Mouse (Mus musculus): ENCODE results near the gene Tpcn1. TPM values are rescaled to one million over a fixed set of nuclear protein-coding genes. Genes with fewer than 3 reads are reported as not detected.

Tpcn1 gene
- polyA plus RNA-seq, 1 experiment from 2014 or later: 29.7 TPM

GRCm38 (mm10) chr5:120512911-120513555 lies 75.4 kb downstream of the Tpcn1 start:
- WGBS: 54% methylated on average over 15 of the region's 15 CpGs
- peak overlapping the region; percentile 33 for H3K4me2 ChIP-seq
- no peak overlapping the region for H3K27ac ChIP-seq (ENCODE audit: low read depth, low read length)
- no peak overlapping the region for H3K4me3 ChIP-seq (ENCODE audit: low read depth, low read length)
- no peaks in the 10 kb centered on the region for H3K36me3 ChIP-seq (ENCODE audit: control insufficient read depth, insufficient read depth, low read length)
- H3K9me3 ChIP-seq (ENCODE audit: control insufficient read depth, low read length): no peaks in the 10 kb centered on the region
- H3K27me3 ChIP-seq (replicated peaks; ENCODE audit: control insufficient read depth, insufficient read depth, low read length): no peaks in the 10 kb centered on the region
- H3K9ac ChIP-seq (ENCODE audit: low read depth, low read length): no peak overlapping the region
- ATAC-seq (replicated peaks; ENCODE audit: low FRiP score) (no peak), DNase-seq (ENCODE audit: low spot score) (no peak)
- peaks cover 20% of the 10 kb centered on the region for H3K4me1 ChIP-seq (replicated peaks; ENCODE audit: control insufficient read depth, insufficient read depth, low read length)

GRCm38 (mm10) chr5:120511643-120512220 lies 76.7 kb downstream of the Tpcn1 start:
- H3K4me3 ChIP-seq (ENCODE audit: low read depth, low read length): peak overlapping the region; percentile 62
- H3K4me1 ChIP-seq (replicated peaks; ENCODE audit: control insufficient read depth, insufficient read depth, low read length): peaks cover 20% of the 10 kb centered on the region; the same call in 1 of the 2 replicates
- DNase-seq (ENCODE audit: low spot score): no peak
- H3K27me3 ChIP-seq (replicated peaks; ENCODE audit: control insufficient read depth, insufficient read depth, low read length): no peaks in the 10 kb centered on the region
- H3K4me2 ChIP-seq: peak overlapping the region; percentile 91
- no peaks in the 10 kb centered on the region for H3K9me3 ChIP-seq (ENCODE audit: control insufficient read depth, low read length)
- WGBS: 13% methylated on average over 14 of the region's 14 CpGs
- H3K36me3 ChIP-seq (ENCODE audit: control insufficient read depth, insufficient read depth, low read length): no peaks in the 10 kb centered on the region
- no peak overlapping the region for H3K27ac ChIP-seq (ENCODE audit: low read depth, low read length)
- ATAC-seq (replicated peaks; ENCODE audit: low FRiP score): no peak
- H3K9ac ChIP-seq (ENCODE audit: low read depth, low read length): peak overlapping the region; percentile 62

GRCm38 (mm10) chr5:120510982-120511642 lies 77.4 kb downstream of the Tpcn1 start, which contains the start of gene Slc8b1:
Gene Slc8b1 (plus strand): TSS chr5:120511168.
- no peak within 1 kb of the TSS for H3K27ac ChIP-seq (ENCODE audit: low read depth, low read length)
- H3K4me2 ChIP-seq: peak within 1 kb of the TSS; percentile 91
- H3K36me3 ChIP-seq (ENCODE audit: control insufficient read depth, insufficient read depth, low read length): no peaks in the 10 kb centered on the region
- peak within 1 kb of the TSS; percentile 62 for H3K4me3 ChIP-seq (ENCODE audit: low read depth, low read length)
- peak within 1 kb of the TSS; percentile 62 for H3K9ac ChIP-seq (ENCODE audit: low read depth, low read length)
- no peaks in the 10 kb centered on the region for H3K27me3 ChIP-seq (replicated peaks; ENCODE audit: control insufficient read depth, insufficient read depth, low read length)
- ATAC-seq (replicated peaks; ENCODE audit: low FRiP score) (peak; percentile 95), DNase-seq (ENCODE audit: low spot score) (peak; percentile 97)
- under 1% methylated on average over 36 of the region's 36 CpGs for WGBS
- H3K9me3 ChIP-seq (ENCODE audit: control insufficient read depth, low read length): no peaks in the 10 kb centered on the region
- peaks cover 17% of the 10 kb centered on the region; the same call in 1 of the 2 replicates for H3K4me1 ChIP-seq (replicated peaks; ENCODE audit: control insufficient read depth, insufficient read depth, low read length)

- no peak overlapping the region for H3K4me2 ChIP-seq
- H3K9me3 ChIP-seq (ENCODE audit: control insufficient read depth, low read length): no peaks in the 10 kb centered on the region
- 56% methylated on average over 4 of the region's 4 CpGs for WGBS
- H3K4me3 ChIP-seq (ENCODE audit: low read depth, low read length): no peak overlapping the region
- H3K4me1 ChIP-seq (replicated peaks; ENCODE audit: control insufficient read depth, insufficient read depth, low read length): peaks cover 18% of the 10 kb centered on the region
- H3K27ac ChIP-seq (ENCODE audit: low read depth, low read length): no peak overlapping the region
- DNase-seq (ENCODE audit: low spot score) (no peak), ATAC-seq (replicated peaks; ENCODE audit: low FRiP score) (no peak)
- no peaks in the 10 kb centered on the region for H3K36me3 ChIP-seq (ENCODE audit: control insufficient read depth, insufficient read depth, low read length)
- H3K27me3 ChIP-seq (replicated peaks; ENCODE audit: control insufficient read depth, insufficient read depth, low read length): no peaks in the 10 kb centered on the region
- no peak overlapping the region for H3K9ac ChIP-seq (ENCODE audit: low read depth, low read length)
These were observed 81.2 kb downstream of the Tpcn1 start for GRCm38 (mm10) chr5:120507311-120507710.

- Histone ChIP-seq H3K9ac (ENCODE audit: low read depth, low read length) (no peak overlapping the region), H3K4me1 (replicated peaks; ENCODE audit: control insufficient read depth, insufficient read depth, low read length) (peaks cover 21% of the 10 kb centered on the region), H3K27me3 (replicated peaks; ENCODE audit: control insufficient read depth, insufficient read depth, low read length) (no peaks in the 10 kb centered on the region), H3K36me3 (ENCODE audit: control insufficient read depth, insufficient read depth, low read length) (no peaks in the 10 kb centered on the region), H3K9me3 (ENCODE audit: control insufficient read depth, low read length) (no peaks in the 10 kb centered on the region), H3K4me3 (ENCODE audit: low read depth, low read length) (no peak overlapping the region), H3K4me2 (no peak overlapping the region), H3K27ac (ENCODE audit: low read depth, low read length) (no peak overlapping the region)
- WGBS: 74% methylated on average over 9 of the region's 9 CpGs
- DNase-seq (ENCODE audit: low spot score): no peak
- no peak for ATAC-seq (replicated peaks; ENCODE audit: low FRiP score)
These were observed 82.0 kb downstream of the Tpcn1 start for GRCm38 (mm10) chr5:120506490-120506889.

GRCm38 (mm10) chr5:120505781-120506180 lies 82.7 kb downstream of the Tpcn1 start:
- 60% methylated on average over 9 of the region's 9 CpGs for WGBS
- H3K4me2 ChIP-seq: peak overlapping the region; percentile 48
- no peak overlapping the region for H3K27ac ChIP-seq (ENCODE audit: low read depth, low read length)
- DNase-seq (ENCODE audit: low spot score): no peak
- ATAC-seq (replicated peaks; ENCODE audit: low FRiP score): no peak
- H3K27me3 ChIP-seq (replicated peaks; ENCODE audit: control insufficient read depth, insufficient read depth, low read length): no peaks in the 10 kb centered on the region
- H3K9ac ChIP-seq (ENCODE audit: low read depth, low read length): 0 out of 2 replicates have a peak overlapping the region, but pooled peaks have one; percentile 18
- no peaks in the 10 kb centered on the region for H3K9me3 ChIP-seq (ENCODE audit: control insufficient read depth, low read length)
- no peaks in the 10 kb centered on the region for H3K36me3 ChIP-seq (ENCODE audit: control insufficient read depth, insufficient read depth, low read length)
- H3K4me3 ChIP-seq (ENCODE audit: low read depth, low read length): 0 out of 2 replicates have a peak overlapping the region, but pooled peaks have one; percentile 18
- H3K4me1 ChIP-seq (replicated peaks; ENCODE audit: control insufficient read depth, insufficient read depth, low read length): peaks cover 17% of the 10 kb centered on the region

- WGBS: 20% methylated on average over 16 of the region's 16 CpGs
- Histone ChIP-seq H3K4me1 (replicated peaks; ENCODE audit: control insufficient read depth, insufficient read depth, low read length) (peaks cover 15% of the 10 kb centered on the region), H3K27ac (ENCODE audit: low read depth, low read length) (no peak overlapping the region), H3K9me3 (ENCODE audit: control insufficient read depth, low read length) (no peaks in the 10 kb centered on the region), H3K36me3 (ENCODE audit: control insufficient read depth, insufficient read depth, low read length) (no peaks in the 10 kb centered on the region), H3K9ac (ENCODE audit: low read depth, low read length) (0 out of 2 replicates have a peak overlapping the region, but pooled peaks have one; percentile 18), H3K4me2 (peak overlapping the region; percentile 48), H3K4me3 (ENCODE audit: low read depth, low read length) (0 out of 2 replicates have a peak overlapping the region, but pooled peaks have one; percentile 18), H3K27me3 (replicated peaks; ENCODE audit: control insufficient read depth, insufficient read depth, low read length) (no peaks in the 10 kb centered on the region)
- peak; percentile 75 for DNase-seq (ENCODE audit: low spot score)
- peak; percentile 34 for ATAC-seq (replicated peaks; ENCODE audit: low FRiP score)
These were observed 83.1 kb downstream of the Tpcn1 start for GRCm38 (mm10) chr5:120505368-120505767.

GRCm38 (mm10) chr5:120503144-120503795 lies 85.2 kb downstream of the Tpcn1 start, which contains the start of gene Plbd2:
Gene Plbd2 (minus strand): TSS chr5:120503625.
- Histone ChIP-seq H3K36me3 (ENCODE audit: control insufficient read depth, insufficient read depth, low read length) (no peaks in the 10 kb centered on the region), H3K4me1 (replicated peaks; ENCODE audit: control insufficient read depth, insufficient read depth, low read length) (peaks cover 15% of the 10 kb centered on the region), H3K4me3 (ENCODE audit: low read depth, low read length) (peak within 1 kb of the TSS; percentile 91), H3K27ac (ENCODE audit: low read depth, low read length) (no peak within 1 kb of the TSS), H3K9me3 (ENCODE audit: control insufficient read depth, low read length) (no peaks in the 10 kb centered on the region), H3K27me3 (replicated peaks; ENCODE audit: control insufficient read depth, insufficient read depth, low read length) (no peaks in the 10 kb centered on the region), H3K4me2 (peak within 1 kb of the TSS; percentile 97), H3K9ac (ENCODE audit: low read depth, low read length) (peak within 1 kb of the TSS; percentile 81)
- peak; percentile 96 for DNase-seq (ENCODE audit: low spot score)
- peak; percentile 69 for ATAC-seq (replicated peaks; ENCODE audit: low FRiP score)
- WGBS: under 1% methylated on average over 49 of the region's 55 CpGs
